Mouse (Mus musculus) liver, adult (tissue): ENCODE results near the gene Prlr.

ENCODE experiments used
- GATA4 ChIP-seq: IDR thresholded peaks from 2 replicates; pipeline ENCODE4 v1.6.1; 2014; ENCODE audit warnings: mild to moderate bottlenecking, low read length; ENCODE audit not compliant: insufficient replicate concordance

The Prlr gene

GRCm38 (mm10) chr15:10213213-10213612, 36.2 kb downstream of the Prlr start:
- no peak for TF ChIP-seq GATA4

GRCm38 (mm10) chr15:10213710-10214109, 36.7 kb downstream of the Prlr start:
- no peak for TF ChIP-seq GATA4

- no peak for TF ChIP-seq GATA4
Observed at GRCm38 (mm10) chr15:10215719-10216118, 38.7 kb downstream of the Prlr start.

GRCm38 (mm10) chr15:10216189-10216588, 39.2 kb downstream of the Prlr start:
- no peak for TF ChIP-seq GATA4

- TF ChIP-seq GATA4, result peak; percentile 52; the same call in 1 of the 2 replicates
Observed at GRCm38 (mm10) chr15:10223614-10224155, 46.6 kb downstream of the Prlr start.

GRCm38 (mm10) chr15:10225701-10226100, 48.7 kb downstream of the Prlr start:
- TF ChIP-seq GATA4, result no peak

- TF ChIP-seq GATA4, result no peak
Observed at GRCm38 (mm10) chr15:10228636-10229035, 51.6 kb downstream of the Prlr start.

- no peak for TF ChIP-seq GATA4
Observed at GRCm38 (mm10) chr15:10235977-10236376, 58.9 kb downstream of the Prlr start.

- TF ChIP-seq GATA4, result no peak
Observed at GRCm38 (mm10) chr15:10236812-10237211, 59.8 kb downstream of the Prlr start.

- no peak for TF ChIP-seq GATA4
Observed at GRCm38 (mm10) chr15:10238454-10238853, 61.4 kb downstream of the Prlr start.

GRCm38 (mm10) chr15:10240228-10240795, 63.3 kb downstream of the Prlr start:
- no peak for TF ChIP-seq GATA4

GRCm38 (mm10) chr15:10242250-10242649, 65.2 kb downstream of the Prlr start:
- no peak for TF ChIP-seq GATA4

- TF ChIP-seq GATA4, result no peak
Observed at GRCm38 (mm10) chr15:10249285-10249684, 72.2 kb downstream of the Prlr start.

- no peak for TF ChIP-seq GATA4
Observed at GRCm38 (mm10) chr15:10250784-10251183, 73.7 kb downstream of the Prlr start.

GRCm38 (mm10) chr15:10252526-10252925, 75.5 kb downstream of the Prlr start:
- TF ChIP-seq GATA4, result no peak

GRCm38 (mm10) chr15:10262219-10262618, 85.2 kb downstream of the Prlr start:
- no peak for TF ChIP-seq GATA4

- TF ChIP-seq GATA4, result no peak
Observed at GRCm38 (mm10) chr15:10262641-10263040, 85.6 kb downstream of the Prlr start.

- TF ChIP-seq GATA4, result no peak
Observed at GRCm38 (mm10) chr15:10263420-10263819, 86.4 kb downstream of the Prlr start.

GRCm38 (mm10) chr15:10264885-10265284, 87.8 kb downstream of the Prlr start:
- no peak for TF ChIP-seq GATA4
